Mouse (Mus musculus): ENCODE measurements around the gene Trim80.

- TF ChIP-seq POLR2A (IDR thresholded peaks at IDR 0.05; ENCODE audit: extremely low read depth, insufficient read depth, low read length) (no peak), CTCF (IDR thresholded peaks at IDR 0.05; ENCODE audit: low read depth, low read length) (no peak)
Measured at GRCm38 (mm10) chr11:115420336-115421190, 19.8 kb upstream of the Trim80 start.
